In the genomic region with DNA sequence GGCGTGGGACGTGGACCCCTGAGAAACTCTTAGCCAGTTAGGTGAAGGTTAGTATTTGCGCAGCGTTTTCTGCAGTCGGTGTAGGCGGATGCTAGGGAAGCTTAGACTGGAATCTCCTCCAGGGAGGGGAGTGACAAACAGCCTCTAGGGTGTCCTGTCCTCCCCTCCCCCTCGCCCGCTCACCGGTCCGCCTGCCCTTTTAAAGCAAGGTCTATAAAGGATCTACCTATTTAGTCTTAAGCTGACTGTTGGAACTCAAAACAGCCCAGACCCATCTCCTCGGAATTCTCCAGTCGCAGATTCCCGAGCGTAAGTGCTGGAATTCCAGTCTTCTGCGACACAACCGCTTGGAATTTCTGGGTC, we compare ENCODE assay signal across 8 mouse cellular contexts. TPM values are rescaled to one million over a fixed set of nuclear protein-coding genes. Genes with fewer than 3 reads are reported as not detected.
DNase-seq lines count a peak whose midpoint lies in the region; ATAC-seq and TF ChIP-seq lines count a peak whose summit lies in the region.

A gene (plus strand): TSS at position 229 of the 363 bp plus-strand sequence.

- peaks cover 15% of the 10 kb centered on the region for H3K4me1 ChIP-seq in forebrain, embryonic 16.5 days (replicated peaks; ENCODE audit: control insufficient read depth, insufficient read depth, low read length)
- peaks cover 21% of the 10 kb centered on the region for H3K4me1 ChIP-seq in hindbrain, embryonic 13.5 days (replicated peaks)
- H3K4me1 ChIP-seq in limb, embryonic 11.5 days (ENCODE audit: control insufficient read depth, insufficient read depth, low read length), result peaks cover 4% of the 10 kb centered on the region; the same call in 1 of the 2 replicates
- peaks cover 7% of the 10 kb centered on the region for H3K4me1 ChIP-seq in midbrain, embryonic 16.5 days (ENCODE audit: control insufficient read depth, insufficient read depth, low read length)

- H3K4me2 ChIP-seq in forebrain, embryonic 16.5 days (ENCODE audit: low read length), result peak within 1 kb of the TSS; percentile 98
- peak within 1 kb of the TSS; percentile 99 for H3K4me2 ChIP-seq in hindbrain, embryonic 13.5 days
- peak within 1 kb of the TSS; percentile 99 for H3K4me2 ChIP-seq in limb, embryonic 11.5 days (ENCODE audit: low read depth, severe bottlenecking)
- peak within 1 kb of the TSS; percentile 100 for H3K4me2 ChIP-seq in midbrain, embryonic 16.5 days (ENCODE audit: low read length)

- H3K36me3 ChIP-seq in forebrain, embryonic 16.5 days (ENCODE audit: control insufficient read depth, insufficient read depth), result no peaks in the 10 kb centered on the region
- H3K36me3 ChIP-seq in hindbrain, embryonic 13.5 days, result no peaks in the 10 kb centered on the region
- H3K36me3 ChIP-seq in limb, embryonic 11.5 days (ENCODE audit: control insufficient read depth, insufficient read depth, low read length), result no peaks in the 10 kb centered on the region
- H3K36me3 ChIP-seq in midbrain, embryonic 16.5 days (ENCODE audit: control insufficient read depth, insufficient read depth, low read length), result no peaks in the 10 kb centered on the region

- H3K27me3 ChIP-seq in forebrain, embryonic 16.5 days (replicated peaks; ENCODE audit: control insufficient read depth, insufficient read depth, low read length), result peaks cover 23% of the 10 kb centered on the region
- H3K27me3 ChIP-seq in hindbrain, embryonic 13.5 days, result peaks cover 72% of the 10 kb centered on the region
- H3K27me3 ChIP-seq in limb, embryonic 11.5 days (ENCODE audit: control insufficient read depth, insufficient read depth, low read length), result peaks cover 24% of the 10 kb centered on the region
- peaks cover 26% of the 10 kb centered on the region for H3K27me3 ChIP-seq in midbrain, embryonic 16.5 days (ENCODE audit: control insufficient read depth, insufficient read depth, low read depth, low read length)

- under 1% methylated on average over 16 of the region's 16 CpGs for WGBS in forebrain, embryonic 16.5 days
- under 1% methylated on average over 16 of the region's 16 CpGs for WGBS in hindbrain, embryonic 13.5 days
- WGBS in limb, embryonic 11.5 days, result under 1% methylated on average over 16 of the region's 16 CpGs
- WGBS in midbrain, embryonic 16.5 days, result under 1% methylated on average over 16 of the region's 16 CpGs

- peak within 1 kb of the TSS; percentile 61 for H3K9ac ChIP-seq in forebrain, embryonic 16.5 days (replicated peaks; ENCODE audit: low read depth, low read length)
- H3K9ac ChIP-seq in hindbrain, embryonic 13.5 days, result peak within 1 kb of the TSS; percentile 71
- H3K9ac ChIP-seq in limb, embryonic 11.5 days (ENCODE audit: low read length), result peak within 1 kb of the TSS; percentile 53
- H3K9ac ChIP-seq in midbrain, embryonic 16.5 days (ENCODE audit: low read depth, low read length), result peak within 1 kb of the TSS; percentile 65

- peak within 1 kb of the TSS; percentile 78 for H3K4me3 ChIP-seq in layer of hippocampus, adult 2 months
- peak within 1 kb of the TSS; percentile 62 for H3K4me3 ChIP-seq in forebrain, embryonic 16.5 days (replicated peaks; ENCODE audit: low read length)
- H3K4me3 ChIP-seq in hindbrain, embryonic 13.5 days, result peak within 1 kb of the TSS; percentile 59
- H3K4me3 ChIP-seq in limb, embryonic 11.5 days (ENCODE audit: low read depth, low read length), result peak within 1 kb of the TSS; percentile 60
- H3K4me3 ChIP-seq in midbrain, embryonic 16.5 days (ENCODE audit: low read depth, low read length), result peak within 1 kb of the TSS; percentile 54

- TF ChIP-seq CTCF in layer of hippocampus, adult 2 months (conservative IDR thresholded peaks at IDR 0.05), result no peak

- DNase-seq in layer of hippocampus, adult 2 months (ENCODE audit: low spot score in 2 of 2), result peak in 1 of 2 experiments; percentile 14
- DNase-seq in layer of hippocampus, adult 9-10 months (ENCODE audit: low spot score), result no peak
- DNase-seq in adrenal gland, postnatal 36 days, result peak; percentile 50 to 72
- peak; percentile 64 for DNase-seq in limb, embryonic 11.5 days (ENCODE audit: low spot score)

- no peak for ATAC-seq in forebrain, embryonic 16.5 days
- no peak for ATAC-seq in hindbrain, embryonic 13.5 days (ENCODE audit: low FRiP score)
- ATAC-seq in limb, embryonic 11.5 days (ENCODE audit: insufficient number of reproducible peaks, low FRiP score, low TSS enrichment, low read depth), result no peak
- peak; percentile 39; the same call in 1 of the 2 replicates for ATAC-seq in midbrain, embryonic 16.5 days
- no peak for ATAC-seq in monocyte, adult 5-6 weeks (replicated peaks; ENCODE audit: insufficient number of reproducible peaks, low FRiP score, low TSS enrichment, poor library complexity, severe bottlenecking)

- peaks cover 5% of the 10 kb centered on the region for H3K9me3 ChIP-seq in forebrain, embryonic 16.5 days (ENCODE audit: control insufficient read depth, low read length)
- H3K9me3 ChIP-seq in hindbrain, embryonic 13.5 days, result peaks cover 8% of the 10 kb centered on the region
- H3K9me3 ChIP-seq in limb, embryonic 11.5 days (ENCODE audit: control insufficient read depth, low read length), result no peaks in the 10 kb centered on the region
- peaks cover 2% of the 10 kb centered on the region; the same call in 1 of the 2 replicates for H3K9me3 ChIP-seq in midbrain, embryonic 16.5 days (replicated peaks; ENCODE audit: control insufficient read depth, low read length, poor library complexity, severe bottlenecking)

- H3K27ac ChIP-seq in layer of hippocampus, adult 2 months, result peak within 1 kb of the TSS; percentile 53; the same call in 1 of the 2 replicates
- H3K27ac ChIP-seq in forebrain, embryonic 16.5 days (ENCODE audit: low read length), result no peak within 1 kb of the TSS
- no peak within 1 kb of the TSS for H3K27ac ChIP-seq in hindbrain, embryonic 13.5 days
- H3K27ac ChIP-seq in limb, embryonic 11.5 days (replicated peaks; ENCODE audit: low read depth, low read length), result no peak within 1 kb of the TSS
- H3K27ac ChIP-seq in midbrain, embryonic 16.5 days (ENCODE audit: low read length), result no peak within 1 kb of the TSS

RNA-seq across cellular contexts. Expression of the gene that starts here (rescaled TPM):
- 1 to 10 TPM; 2.1 to 3.7 TPM for total RNA-seq in layer of hippocampus, adult 2 months (2021)
- 10 to 100 TPM; 14.7 to 15.1 TPM for total RNA-seq in adrenal gland, postnatal 36 days (2021)
- 0.40 and 0.89 TPM in 2 replicates for polyA plus RNA-seq in forebrain, embryonic 16.5 days (2015; fragmentation: Nextera tagmentation; extraction: Ambion mirVana)
- 1.00 and 1.5 TPM in 2 replicates for polyA plus RNA-seq in hindbrain, embryonic 13.5 days (2015; fragmentation: Nextera tagmentation; extraction: Ambion mirVana)
- polyA plus RNA-seq in limb, embryonic 11.5 days (2014; fragmentation: Nextera tagmentation; extraction: Ambion mirVana), result 0.40 and 0.45 TPM in 2 replicates
- 0.57 TPM in 2 replicates for polyA plus RNA-seq in midbrain, embryonic 16.5 days (2015; fragmentation: Nextera tagmentation; extraction: Ambion mirVana)
- 0.87 to 2.1 TPM (median 1.6 TPM) in 3 replicates for total RNA-seq in monocyte, adult 5-6 weeks (2017)

Comparison
In these comparisons a context has a peak if more than half of its experiments do, and no peak if none do; other contexts are left out.
1. Peak in DNase-seq, H3K4me3 ChIP-seq, H3K9ac ChIP-seq and H3K4me2 ChIP-seq in limb, embryonic 11.5 days; RNA of the gene not detected or under 1 TPM.
2. Peak in ATAC-seq, H3K4me3 ChIP-seq, H3K9ac ChIP-seq and H3K4me2 ChIP-seq in midbrain, embryonic 16.5 days; RNA of the gene not detected or under 1 TPM.